Mouse (Mus musculus) R1 (cell line): ENCODE data around the gene Fyb.

Experiments
- DNase-seq: peaks from one replicate; pipeline ENCODE4 v3.0.0-alpha.2; 2018; ENCODE audit warnings: low read depth, low spot score

The Fyb gene

DNA sequence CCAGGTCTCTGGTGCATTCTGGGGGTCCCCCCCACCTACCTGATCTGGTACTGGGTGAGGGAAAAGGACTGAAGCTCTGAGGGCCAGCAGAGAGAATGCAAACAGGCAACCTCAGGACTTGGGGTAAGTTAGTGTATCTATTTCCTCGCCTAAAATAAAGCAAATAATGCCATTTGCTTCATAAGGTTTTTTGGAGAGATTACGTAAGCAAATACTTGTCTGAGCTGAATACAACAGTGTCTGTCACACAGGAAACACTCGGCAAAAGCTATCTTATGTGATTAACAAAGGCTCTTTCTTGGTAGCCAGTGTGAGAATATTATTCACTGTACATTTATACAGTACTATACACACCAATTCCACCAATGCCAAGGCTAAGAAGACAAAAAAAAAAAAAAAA is 76.0 kb downstream of the Fyb start:
- no peak for DNase-seq

DNA sequence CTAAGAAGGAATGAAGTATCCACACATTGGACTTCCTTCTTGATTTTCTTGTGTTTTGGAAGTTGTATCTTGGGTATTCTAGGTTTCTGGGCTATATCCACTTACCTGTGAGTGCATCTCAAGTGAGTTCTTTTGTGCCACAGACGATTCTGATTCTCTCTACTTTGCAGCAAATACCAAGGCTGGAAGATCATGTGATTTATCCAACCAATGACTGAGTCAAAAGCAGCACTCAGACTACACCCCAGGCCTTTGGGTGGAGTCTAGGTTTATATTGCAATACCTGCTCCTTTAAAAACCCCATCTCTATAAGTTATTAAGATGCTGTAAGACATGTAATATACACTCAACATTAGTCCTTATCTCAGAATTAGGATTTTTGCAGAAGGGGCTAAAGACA is 77.7 kb downstream of the Fyb start:
- DNase-seq: no peak

DNA sequence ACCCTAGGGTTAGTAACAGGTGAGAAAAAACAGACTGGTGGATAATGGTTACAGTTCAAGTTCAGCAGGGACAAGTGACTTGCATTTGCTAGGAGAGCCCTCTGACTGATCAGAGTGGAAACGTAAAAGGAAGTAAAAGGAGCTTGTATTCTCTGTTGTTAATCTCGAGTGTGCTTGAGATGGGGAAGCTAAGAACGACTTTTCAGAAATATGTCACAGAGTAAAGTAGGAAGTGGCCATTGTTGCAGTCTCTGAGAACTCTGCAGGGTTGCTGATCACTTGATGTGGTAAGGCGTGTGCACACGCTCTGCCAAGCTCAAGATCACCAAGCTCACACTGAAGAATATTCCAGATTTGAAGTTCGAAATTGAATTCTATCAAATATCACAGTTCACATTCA is 78.7 kb downstream of the Fyb start:
- no peak for DNase-seq

DNA sequence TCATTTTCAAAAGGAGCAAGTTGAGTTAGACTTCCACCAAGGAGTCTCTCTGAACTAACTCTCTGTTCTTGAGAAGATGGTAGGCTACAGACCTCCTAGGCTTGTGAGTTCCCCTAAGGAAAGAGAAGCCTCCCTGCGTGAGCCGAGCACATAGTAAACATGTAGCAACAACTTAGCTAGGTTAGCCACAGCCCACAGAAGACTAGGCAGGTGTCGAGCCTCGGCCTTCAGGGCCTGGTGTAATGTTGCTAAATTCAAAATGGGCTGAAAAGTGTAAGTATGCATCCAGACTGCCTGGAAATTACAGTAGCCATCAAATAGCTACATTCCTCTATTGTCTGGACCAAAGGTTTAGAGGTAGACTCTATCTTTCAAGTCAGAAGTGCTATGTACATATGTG is 79.3 kb downstream of the Fyb start:
- DNase-seq: no peak

DNA sequence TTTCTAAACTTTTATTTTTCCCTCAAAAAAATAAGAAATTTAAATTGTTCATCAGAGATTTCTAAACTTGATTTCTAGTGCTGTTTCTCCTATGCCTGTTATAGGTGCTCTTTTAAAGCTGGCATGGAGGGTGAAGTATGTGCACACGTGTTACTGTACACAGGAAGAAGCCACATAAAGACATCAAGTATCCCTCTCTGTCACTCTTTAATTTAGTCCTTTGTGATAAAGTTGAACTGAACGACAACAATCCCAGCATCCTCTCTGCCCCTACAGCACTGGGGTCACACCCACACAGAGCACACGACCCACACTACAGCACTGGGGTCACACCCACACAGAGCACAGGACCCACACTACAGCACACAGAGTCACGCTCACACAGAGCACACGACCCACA is 88.0 kb downstream of the Fyb start:
- no peak for DNase-seq

DNA sequence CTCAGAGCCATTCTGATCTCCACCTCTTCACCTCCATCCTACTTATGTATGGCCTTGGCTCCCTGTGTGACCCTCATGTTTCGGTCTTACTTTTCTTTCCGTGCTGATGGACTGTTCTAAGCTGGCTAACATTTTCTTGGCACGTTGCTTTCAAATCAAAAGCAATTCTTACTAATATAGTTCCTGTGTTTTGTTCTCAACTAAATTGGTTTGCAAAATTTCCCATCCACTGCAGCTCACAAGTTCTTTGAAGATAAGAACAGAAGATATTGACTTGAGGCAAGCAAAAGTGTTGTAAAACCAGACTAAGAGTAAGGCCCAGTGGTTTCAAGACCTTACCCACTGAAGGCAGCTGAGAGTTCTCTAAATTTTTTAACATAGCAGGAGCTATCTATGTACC is 90.2 kb downstream of the Fyb start:
- DNase-seq: no peak

DNA sequence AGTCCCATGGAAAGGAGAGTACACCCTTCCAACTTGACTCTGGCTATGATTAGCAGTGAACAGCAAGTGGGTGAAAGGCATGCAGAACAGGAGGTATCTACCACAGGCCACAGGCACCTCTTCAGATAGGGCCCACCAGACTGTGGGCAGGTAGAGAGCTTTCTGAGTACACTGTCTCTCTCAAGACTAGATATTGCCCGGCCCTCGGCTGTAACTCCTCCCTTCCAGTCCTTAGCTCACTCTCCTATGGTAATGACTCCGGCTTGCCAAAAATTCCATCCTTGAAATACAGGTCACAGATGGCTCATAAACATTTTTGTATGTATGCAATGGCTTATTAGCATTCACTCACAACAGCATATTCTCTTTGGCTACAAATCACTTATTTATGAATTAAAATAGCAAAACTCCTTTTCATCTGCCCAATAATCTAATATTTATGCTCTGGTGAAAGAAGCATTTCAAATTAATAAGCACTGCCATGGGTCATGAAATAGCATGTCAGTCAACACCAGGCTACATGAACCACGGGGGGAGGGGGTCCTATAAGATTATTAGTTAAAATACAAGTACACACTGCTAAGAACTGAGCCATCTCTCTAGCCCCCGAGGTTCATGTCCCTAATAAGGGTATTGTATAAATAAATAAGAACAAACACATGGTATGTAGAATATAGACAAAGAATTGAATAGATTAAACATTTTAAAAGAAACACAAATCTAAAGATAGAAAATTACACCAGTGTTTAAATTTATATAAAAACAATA is 93.9 kb downstream of the Fyb start:
- no peak for DNase-seq

DNA sequence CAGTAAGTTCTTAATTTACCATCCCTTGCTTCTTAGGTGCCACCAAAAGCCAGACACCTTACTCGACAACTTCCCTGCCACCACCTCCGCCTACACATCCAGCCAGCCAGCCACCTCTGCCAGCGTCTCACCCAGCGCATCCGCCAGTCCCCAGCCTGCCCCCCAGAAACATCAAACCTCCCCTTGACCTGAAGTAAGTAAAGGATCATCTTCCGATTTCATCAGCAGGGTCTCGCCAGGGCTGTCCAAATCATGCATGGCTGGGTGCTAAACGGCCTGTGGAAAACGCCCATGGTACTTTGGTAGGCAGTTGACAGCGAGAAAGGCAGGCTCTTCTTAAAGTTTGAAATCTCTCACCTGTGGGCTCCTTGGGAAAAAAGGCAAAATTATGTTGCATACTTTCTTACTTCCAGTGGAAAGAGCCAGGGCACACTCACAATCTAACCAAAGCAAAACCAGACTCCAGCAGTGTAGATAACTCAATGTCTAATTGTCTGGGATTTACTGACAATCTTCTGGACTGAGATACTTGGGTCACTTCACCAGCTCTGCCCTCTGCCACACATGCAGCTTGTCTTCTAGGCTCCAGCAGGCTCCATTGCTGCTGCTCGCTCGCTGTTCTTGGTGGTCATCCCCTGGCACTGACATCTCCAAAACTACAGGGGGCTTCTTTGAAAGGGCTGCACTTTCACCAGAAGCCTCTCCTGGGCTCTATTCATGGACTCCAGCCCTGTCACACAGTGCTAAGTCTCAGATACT is 97.1 kb downstream of the Fyb start:
- DNase-seq: no peak

DNA sequence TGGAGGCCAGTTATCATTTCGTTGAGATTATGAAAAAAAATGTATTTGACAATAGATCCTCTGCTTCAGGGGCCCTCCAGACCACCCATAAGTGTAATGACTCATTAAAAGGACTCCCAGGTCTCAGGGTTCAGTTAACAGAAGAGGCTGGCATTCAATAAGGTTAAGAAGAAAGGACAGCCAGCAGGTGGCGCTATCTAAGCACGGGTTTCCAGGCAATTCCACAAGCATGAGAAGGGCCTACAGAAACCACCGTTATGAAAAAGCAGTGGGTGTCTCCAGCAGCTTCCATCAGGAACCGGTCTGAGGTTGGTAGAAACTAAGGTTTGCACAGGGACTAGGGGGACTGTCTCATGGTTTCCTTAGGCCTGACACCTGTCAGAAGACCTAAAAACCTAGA is 99.9 kb downstream of the Fyb start:
- DNase-seq: peak; percentile 88

DNA sequence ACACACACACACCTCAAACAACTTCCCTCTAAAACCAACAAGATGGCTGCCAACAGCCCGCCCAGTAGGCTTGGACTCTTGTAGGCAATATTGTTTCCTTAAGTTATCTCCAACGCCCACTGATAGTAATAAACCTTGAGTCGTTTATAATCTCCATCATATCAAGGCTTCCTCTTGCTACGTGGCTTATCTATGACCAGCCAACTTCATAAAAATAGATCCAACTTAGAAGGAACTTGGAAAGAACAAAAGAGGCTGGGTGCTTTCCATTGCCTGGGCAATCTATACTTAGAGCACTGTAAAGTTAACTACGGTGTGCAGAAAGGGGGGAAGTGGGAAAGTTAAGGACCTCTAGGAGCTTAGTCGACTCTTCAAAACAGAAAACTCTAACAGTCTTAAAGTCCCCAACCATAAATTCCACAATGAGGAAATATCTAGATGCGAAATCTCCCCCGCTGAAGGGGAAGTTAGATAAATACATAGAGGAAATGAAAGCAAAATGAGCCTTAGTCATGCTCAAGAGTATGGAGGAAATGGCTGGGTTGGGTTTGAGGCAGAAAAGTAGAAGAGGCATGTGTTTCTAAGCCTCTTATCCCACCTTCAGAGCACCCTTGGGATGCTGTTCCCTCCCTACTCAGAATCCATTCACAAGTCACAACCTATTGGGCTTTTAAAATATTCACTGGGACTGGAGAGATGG is 101.0 kb downstream of the Fyb start:
- DNase-seq: no peak

DNA sequence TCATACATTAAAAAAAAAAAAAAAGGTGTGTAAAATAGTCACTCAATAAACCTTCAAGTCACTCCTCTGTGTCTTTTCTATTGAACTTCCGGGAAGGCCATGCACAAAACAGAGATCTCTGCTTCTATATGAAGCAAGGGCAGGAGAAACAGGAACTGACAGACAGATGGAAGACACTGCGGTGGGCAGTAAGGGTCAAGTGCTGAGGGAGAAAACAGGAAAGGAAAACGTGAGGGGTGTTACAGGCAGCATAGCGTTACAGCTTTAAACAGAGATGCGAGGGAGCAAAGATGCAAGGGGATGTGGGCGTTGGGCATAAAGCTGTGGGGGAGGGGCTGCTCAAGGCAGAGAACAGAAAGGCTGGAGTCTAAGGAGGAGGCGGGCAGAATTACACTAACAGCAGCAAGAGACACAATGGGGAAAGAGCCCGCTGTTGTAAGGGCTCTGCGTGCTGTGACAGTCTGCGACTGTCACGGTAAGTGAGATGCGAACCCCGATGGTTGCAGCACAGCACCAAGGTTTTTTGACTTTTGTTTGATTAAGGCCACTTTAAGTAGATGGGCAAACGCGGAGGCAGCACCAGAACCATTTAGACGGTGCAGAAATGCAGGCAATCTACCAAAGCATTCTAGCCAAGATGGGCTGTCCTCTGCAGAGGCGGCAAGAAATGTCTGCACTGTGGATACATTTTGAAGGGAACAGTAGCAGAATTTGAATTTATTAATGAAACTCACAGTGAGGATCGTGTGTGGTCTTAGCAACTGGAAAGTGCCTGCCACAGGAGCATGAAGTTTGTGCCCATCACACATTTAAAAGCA is 101.9 kb downstream of the Fyb start:
- peak; percentile 69 for DNase-seq

DNA sequence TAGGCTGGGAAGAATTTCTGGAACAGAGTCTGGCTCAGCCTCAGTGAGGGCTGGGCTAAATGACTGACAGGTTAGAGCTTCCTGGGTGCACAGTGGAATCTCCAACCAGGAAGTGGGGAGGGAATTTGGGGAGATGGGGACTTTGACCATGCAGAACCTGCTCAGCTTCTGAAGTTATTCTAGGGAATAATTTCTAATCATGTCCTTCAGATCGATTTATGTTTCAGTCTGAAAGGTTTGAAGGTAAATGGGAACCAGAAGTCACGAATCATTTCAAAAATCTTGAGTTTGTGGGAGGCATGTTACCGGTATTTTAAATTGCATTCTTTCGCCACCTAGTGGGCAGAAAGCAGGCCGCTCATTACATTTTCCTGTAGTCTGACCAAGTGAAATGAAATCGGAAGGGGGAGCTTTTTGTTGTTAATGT is 103.0 kb downstream of the Fyb start:
- DNase-seq: peak; percentile 52

DNA sequence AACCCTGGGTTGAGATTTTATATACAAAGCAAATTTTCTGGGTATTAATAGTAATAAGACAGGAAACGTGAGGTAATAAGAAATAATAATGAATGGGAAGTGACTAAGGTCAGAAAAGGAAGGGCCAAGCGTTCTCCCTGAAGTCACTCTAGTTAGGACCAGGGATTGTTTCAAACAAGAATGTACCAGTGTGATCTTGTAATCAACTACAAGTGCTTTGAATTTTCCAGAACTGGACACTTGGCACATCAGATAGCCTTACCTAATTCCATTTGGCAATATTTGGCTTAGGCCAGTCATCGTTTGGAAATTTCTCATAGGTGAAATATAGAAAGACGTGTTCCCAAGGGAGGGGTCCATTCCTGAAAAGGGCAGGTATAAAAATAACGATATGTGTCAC is 103.5 kb downstream of the Fyb start:
- DNase-seq: no peak

DNA sequence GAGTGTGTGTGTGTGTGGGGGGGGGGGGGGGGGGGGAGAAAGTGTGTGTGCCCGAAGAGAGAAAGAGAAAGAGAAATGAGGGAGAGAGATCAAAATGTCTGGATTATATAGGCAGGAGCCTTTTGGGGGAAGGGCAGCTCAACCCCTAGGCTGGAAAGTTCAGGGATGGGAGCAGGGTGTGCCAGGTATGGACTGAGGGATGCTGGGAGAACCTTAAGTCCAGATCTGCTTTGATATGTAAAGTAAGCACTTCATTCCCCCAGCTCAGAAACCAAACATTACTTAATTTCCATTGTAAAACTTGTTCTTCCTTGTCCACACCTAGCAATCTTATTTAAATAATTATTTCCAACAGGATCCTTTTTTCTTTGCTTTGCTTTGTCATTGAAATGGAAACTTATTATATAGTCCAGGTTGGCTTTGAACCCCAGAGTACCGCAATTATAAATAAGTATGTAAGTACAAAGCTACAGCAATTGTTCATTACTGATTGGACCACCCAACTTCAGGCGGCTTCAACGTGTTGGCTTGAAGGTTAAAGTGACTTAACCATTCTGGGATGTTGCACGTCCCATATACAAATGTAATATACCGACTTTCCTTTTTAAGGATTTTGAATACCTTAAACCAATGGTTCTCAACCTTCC is 105.9 kb downstream of the Fyb start:
- DNase-seq: peak; percentile 70

DNA sequence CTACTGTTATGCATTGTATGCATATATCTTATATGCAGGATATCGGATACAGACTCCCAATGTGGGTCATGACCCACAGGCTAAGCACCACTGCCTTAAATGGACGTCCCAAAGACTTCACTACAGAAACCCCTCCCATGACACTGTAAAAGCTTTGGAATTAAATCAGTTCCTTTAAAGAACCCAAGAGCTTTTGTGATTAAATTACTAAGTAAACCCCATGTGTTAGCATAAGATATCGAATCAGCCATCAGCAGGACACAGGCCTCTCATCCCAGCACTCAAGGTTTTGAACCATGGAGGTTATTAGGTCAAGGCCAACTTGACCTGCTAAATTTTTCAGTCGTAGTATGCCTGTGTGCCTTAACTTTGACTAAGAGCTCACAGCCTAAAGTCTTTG is 106.5 kb downstream of the Fyb start:
- DNase-seq: peak; percentile 35

DNA sequence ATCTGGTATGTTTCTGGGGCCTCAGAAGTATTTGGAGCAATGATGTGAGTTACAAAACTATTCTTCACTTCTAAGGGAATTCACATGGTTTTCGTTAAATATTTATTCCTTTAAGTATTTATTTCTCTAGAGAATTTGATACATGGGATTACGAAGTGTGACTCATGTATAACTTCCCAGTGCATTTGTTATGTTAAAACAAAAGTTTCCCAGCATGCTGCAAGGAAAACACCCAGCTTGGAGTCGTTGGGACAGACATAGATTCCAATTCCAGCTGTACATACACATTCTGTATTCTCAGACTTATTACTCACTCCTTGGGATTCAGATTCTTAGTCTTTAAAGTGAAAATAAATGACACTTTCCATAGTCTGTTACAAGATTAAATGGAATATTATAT is 112.8 kb downstream of the Fyb start:
- DNase-seq: no peak

DNA sequence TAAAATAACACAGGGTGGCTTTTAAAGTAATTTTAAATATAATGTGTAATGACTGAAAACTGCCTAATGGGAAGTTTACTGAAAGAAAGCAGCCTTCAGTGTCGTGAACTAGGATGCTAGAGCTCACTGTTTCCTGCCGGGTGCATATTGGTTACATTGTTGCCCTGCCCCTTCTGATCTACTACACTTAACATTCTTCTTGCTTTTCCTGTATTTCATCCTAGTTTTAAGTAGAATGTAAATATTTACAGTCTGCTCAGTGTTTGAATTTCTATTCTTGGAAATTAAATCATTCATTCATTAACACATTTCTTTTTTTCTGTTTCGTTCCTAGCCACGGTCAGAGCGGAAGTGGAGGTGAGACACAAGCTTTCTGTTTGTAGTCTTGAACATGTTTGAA is 119.6 kb downstream of the Fyb start:
- no peak for DNase-seq

DNA sequence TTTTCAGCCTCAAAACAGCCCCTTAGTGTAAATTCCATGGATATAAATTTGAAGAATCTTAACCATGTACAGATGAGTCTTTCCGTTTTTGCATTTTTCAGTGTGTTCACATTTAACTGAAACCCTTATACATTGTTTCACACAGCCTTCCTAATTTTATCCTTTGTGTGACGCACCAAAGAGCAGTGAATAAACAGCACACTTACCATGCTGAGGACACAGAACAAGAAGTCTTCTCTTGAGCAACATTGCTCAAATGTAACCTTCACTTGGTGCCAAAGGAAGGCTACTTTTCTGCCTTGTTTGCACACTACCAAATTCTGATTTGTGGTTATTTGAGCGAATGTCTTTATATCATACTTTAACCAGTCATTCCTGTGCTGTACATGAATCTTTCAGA is 122.8 kb downstream of the Fyb start:
- no peak for DNase-seq

DNA sequence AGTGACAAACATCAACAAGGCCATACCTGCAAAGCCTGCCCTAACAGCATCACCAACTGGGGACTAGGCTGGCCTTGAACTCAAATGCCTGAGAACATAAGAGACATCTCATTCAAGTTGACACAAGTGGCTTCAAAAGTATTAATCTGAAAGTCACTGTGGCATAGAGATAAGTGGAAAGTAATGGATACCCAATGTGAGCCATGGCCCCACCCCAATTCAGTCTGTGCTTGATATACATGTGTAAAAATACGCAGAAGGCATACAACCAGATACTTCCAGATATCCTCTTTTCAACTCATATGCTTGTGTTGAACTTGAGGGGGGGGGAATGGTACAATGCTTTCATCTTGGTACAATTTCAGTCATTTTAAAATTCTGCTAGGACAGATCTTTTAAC is 124.4 kb downstream of the Fyb start:
- DNase-seq: no peak

DNA sequence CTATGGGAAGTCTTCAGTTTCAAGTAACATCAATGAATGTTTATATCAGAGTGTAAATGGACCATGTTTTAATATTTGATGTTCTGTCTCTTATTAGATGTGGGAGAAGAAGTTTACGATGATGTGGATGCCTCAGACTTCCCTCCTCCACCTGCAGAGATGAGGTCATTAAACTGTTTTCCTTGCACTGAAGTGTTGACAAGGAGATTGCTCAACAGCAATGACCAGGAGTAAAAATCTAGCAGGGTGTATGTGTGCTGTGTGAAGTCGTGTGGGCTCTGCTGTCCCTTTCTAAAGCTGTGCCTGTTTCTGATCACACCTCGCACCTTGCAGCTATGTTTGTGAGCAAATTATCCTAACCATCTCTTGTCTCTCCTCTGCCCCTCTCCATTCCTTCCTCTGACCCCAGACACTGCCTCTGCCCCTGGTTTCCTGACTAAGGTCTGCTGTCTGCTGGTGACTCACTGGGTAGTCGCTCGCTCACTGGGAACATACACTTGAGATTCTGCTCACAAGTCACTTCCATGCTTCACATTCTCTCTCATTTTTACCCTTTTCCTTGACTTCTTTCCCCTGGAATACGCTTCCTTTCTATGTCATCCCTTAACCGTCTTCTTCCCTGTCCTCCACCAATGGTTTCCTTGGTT is 126.2 kb downstream of the Fyb start:
- DNase-seq: no peak

DNA sequence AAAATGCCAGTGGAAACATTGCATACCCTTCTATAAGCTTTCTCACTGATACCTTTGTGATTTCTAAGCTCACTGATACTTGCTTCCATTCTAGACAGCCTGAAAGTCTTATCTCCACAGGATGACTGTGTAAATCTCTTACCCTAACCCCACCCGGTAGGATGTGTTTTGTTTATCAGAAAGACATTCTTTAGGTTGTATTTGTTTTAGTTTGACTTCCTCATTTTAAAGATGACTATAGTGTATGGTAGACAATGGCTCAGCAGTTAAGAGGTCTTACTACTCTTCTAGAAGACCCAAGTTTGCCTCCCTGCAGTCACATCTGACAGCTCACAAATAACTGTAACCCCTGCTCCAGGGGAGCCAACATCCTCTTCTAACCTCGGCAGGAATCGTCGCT is 130.4 kb downstream of the Fyb start:
- no peak for DNase-seq
